Mouse (Mus musculus) intestine, embryonic 14.5 days (tissue): ENCODE measurements around the gene Snrk. TPM values are rescaled to one million over a fixed set of nuclear protein-coding genes. Genes with fewer than 3 reads are reported as not detected.

ENCODE experiments used
- ATAC-seq: fragments of 200-750 bp; cut with Nextera tagmentation; replicated peaks from 2 replicates; pipeline ENCODE4 v1.8.0; 2017; ENCODE audit warnings: low read depth, moderate number of reproducible peaks, moderate TSS enrichment, moderate library complexity; ENCODE audit not compliant: low FRiP score, low TSS enrichment
- DNase-seq: peaks from one replicate; pipeline ENCODE4 v3.0.0-alpha.2; 2018; ENCODE audit warnings: low spot score
- H3K27ac ChIP-seq: fragments of 300-500 bp; sonication (generic); 2 replicates; pipeline ENCODE4 v1.5.1; 2014; ENCODE audit warnings: low read depth, mild to moderate bottlenecking, control low read depth
- H3K27me3 ChIP-seq: fragments of 300-500 bp; sonication (generic); replicated peaks from 2 replicates; pipeline ENCODE4 v1.6.1; 2014; ENCODE audit warnings: low read length, control low read depth; ENCODE audit not compliant: control insufficient read depth, insufficient read depth
- H3K36me3 ChIP-seq: fragments of 300-500 bp; sonication (generic); 2 replicates; pipeline ENCODE4 v1.6.1; 2014; ENCODE audit warnings: low read length, control low read depth; ENCODE audit not compliant: control insufficient read depth, insufficient read depth
- H3K4me1 ChIP-seq: fragments of 300-500 bp; sonication (generic); replicated peaks from 2 replicates; pipeline ENCODE4 v1.6.1; 2014; ENCODE audit warnings: low read length, control low read depth, mixed read lengths; ENCODE audit not compliant: control insufficient read depth, insufficient read depth
- H3K4me2 ChIP-seq: fragments of 300-500 bp; sonication (generic); 2 replicates; pipeline ENCODE4 v1.6.1; 2014; ENCODE audit warnings: low read length
- H3K4me3 ChIP-seq: fragments of 300-500 bp; sonication (generic); 2 replicates; pipeline ENCODE4 v1.5.1; 2014; ENCODE audit warnings: low read depth, low read length, control low read depth, mixed read lengths
- H3K9ac ChIP-seq: fragments of 300-500 bp; sonication (generic); 2 replicates; pipeline ENCODE4 v1.6.1; 2014; ENCODE audit warnings: mild to moderate bottlenecking, low read length
- H3K9me3 ChIP-seq: fragments of 300-500 bp; sonication (generic); 2 replicates; pipeline ENCODE4 v1.6.1; 2016; ENCODE audit warnings: low read length, control low read depth; ENCODE audit not compliant: control insufficient read depth
- WGBS: fragments of 180-500 bp; shearing (Covaris S2); extraction: QIAGEN DNeasy Blood & Tissue Kit; methylation state at CpG from one replicate; pipeline ENCODE4 v1.1.7; 2014; 5-methylcytosine and 5-hydroxymethylcytosine counted together
- polyA plus RNA-seq: library from polyadenylated mRNA; unstranded; fragments of >200 nt; fragmentation: Nextera tagmentation; extraction: Ambion mirVana; gene quantifications from 2 replicates; pipeline ENCODE4 v1.2.1, GENCODE M21; 2014

The Snrk gene
- polyA plus RNA-seq, 1 experiment from 2014 or later: 38.3 TPM

DNA sequence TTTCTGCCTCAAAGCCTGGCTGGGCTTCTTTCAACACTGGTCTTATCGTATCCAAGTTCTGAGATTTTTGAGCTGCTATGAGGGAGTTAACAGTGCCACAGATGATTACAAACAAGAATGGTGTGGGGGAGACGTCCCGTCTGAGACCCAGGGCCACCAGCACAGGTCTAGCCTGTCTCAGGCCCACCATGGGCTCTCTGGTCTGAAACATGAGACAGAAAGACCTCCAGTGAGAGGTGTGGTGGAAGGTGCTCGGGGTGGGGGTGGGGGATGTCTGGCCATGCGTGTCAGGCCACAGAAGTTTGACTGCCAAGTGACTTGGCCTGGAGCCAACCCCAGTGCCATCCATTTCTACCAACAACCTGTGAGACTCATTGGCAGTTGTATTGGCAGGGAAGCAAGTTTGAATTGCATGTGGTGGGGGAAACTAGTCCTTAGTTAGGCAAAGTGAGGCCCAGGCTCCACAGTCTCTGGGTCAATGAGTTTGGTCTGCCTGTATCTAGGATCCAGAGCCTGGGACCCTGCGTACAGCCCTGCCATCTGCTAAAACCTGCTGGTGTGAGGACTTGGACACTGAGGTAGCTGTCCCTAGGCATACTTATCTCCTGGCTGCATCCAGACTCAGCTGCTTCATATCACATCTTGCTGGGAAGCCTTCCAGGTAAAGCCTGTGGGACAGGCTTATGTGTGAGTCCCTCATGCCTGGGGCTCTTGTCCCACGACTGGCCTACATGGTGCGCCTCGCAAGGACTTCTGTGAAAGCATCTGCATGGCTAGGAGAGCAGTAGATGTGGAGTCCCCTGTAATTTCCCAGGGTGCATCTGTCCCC is 56.6 kb downstream of the Snrk start:
- no peak for ATAC-seq
- Histone ChIP-seq H3K4me1 (peaks cover 11% of the 10 kb centered on the region), H3K27me3 (no peaks in the 10 kb centered on the region), H3K36me3 (peaks cover 15% of the 10 kb centered on the region), H3K4me3 (no peak overlapping the region), H3K9me3 (no peaks in the 10 kb centered on the region), H3K9ac (no peak overlapping the region), H3K27ac (no peak overlapping the region), H3K4me2 (no peak overlapping the region)
- no peak for DNase-seq
- WGBS: 82% methylated on average over 9 of the region's 9 CpGs

DNA sequence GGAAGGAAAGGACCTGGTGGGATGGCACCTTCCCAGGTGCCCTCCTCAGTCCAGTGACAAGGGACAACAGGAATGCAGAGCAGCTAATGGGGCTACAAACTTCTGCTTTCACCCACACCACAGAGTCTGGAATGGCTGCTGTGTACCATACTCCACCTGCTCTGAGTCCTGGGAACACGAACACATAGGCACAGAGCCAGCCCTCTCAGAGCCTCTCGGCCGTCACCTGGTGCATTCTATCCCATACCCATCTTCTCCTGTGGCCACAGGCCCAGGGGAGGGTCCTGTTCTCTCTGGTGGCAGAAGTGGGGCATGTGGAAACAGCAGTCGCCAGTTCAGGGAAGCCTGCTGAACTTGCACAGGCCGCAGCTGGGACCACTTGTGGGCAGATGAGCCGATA is 57.7 kb downstream of the Snrk start:
- DNase-seq (no peak), ATAC-seq (no peak)
- Histone ChIP-seq H3K4me1 (peaks cover 20% of the 10 kb centered on the region), H3K9me3 (no peaks in the 10 kb centered on the region), H3K4me3 (no peak overlapping the region), H3K9ac (no peak overlapping the region), H3K4me2 (no peak overlapping the region), H3K27ac (no peak overlapping the region), H3K36me3 (peaks cover 12% of the 10 kb centered on the region), H3K27me3 (no peaks in the 10 kb centered on the region)
- 91% methylated on average over 6 of the region's 6 CpGs for WGBS

DNA sequence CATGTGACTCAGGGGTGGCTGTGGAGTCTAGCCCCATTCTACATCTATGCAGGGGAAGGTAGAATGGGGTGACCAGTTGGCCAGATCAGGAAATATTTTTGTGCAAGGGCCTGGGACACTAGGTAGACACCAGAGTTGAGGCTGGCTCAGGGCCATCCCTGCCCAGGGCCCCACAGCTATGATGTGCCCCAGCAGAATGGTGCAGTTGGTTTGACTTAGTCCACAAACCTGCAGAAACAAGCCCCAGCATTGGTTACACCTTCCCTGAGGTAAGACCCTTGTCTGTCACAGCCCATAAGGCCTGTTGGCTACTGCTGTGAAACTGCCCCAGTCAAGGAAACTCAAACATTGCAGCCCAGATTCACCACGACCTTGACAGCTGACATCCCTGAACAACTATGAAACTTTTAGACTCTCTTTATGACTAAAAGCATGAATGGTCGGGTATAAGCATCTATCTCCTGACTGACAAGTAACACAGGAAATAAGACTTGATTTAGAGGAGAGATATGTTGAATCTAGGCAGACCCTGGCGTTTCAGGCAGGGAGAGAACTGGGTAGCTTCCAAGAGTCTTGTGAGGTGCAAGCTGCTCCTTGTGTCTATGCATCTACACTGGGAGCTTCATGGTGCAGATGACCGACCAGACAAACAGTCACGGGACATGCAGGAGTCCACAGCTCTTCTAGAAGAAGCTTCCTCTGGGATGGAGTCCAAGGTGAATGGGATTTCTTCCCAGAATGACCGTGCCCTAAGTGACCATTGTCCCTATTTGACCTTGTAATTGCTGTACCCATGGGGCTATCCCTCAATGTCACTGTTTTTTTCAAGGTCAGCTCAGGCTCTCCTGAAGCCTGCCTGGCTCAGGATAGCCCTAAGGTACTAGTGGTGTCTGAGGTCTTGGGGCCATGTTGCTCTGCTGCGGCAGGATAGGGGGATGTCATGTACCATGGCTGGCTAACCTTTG is 60.5 kb downstream of the Snrk start:
- no peak for ATAC-seq
- H3K27me3 ChIP-seq: no peaks in the 10 kb centered on the region
- H3K4me1 ChIP-seq: peaks cover 20% of the 10 kb centered on the region
- no peak overlapping the region for H3K4me3 ChIP-seq
- H3K27ac ChIP-seq: no peak overlapping the region; the same call in 1 of the 2 replicates
- H3K4me2 ChIP-seq: no peak overlapping the region
- DNase-seq: no peak
- H3K9me3 ChIP-seq: no peaks in the 10 kb centered on the region
- H3K9ac ChIP-seq: no peak overlapping the region
- peaks cover 4% of the 10 kb centered on the region; the same call in 1 of the 2 replicates for H3K36me3 ChIP-seq
- 77% methylated on average over 7 of the region's 7 CpGs for WGBS

DNA sequence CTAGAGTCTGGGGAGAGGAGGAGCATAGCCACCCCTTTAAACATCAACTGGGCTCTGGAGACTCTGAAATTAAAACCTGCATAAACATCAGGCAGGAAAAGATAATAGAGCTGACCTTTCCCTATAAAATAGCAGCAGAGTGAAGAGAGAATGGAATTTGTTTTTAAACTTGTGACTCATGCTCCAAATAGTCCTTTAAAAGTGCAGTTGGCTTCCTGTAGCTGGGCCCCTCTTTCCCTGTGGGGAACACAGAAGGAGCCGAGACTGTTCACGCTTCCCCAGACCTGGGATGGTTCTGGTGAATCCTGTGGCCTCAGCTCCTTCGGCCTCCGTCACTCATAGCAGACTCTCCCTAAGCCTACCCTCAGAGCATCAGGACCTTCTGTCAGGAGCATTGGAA is 61.4 kb downstream of the Snrk start:
- ATAC-seq (no peak), DNase-seq (no peak)
- Histone ChIP-seq H3K4me3 (no peak overlapping the region), H3K27me3 (no peaks in the 10 kb centered on the region), H3K27ac (peak overlapping the region; percentile 8), H3K9me3 (no peaks in the 10 kb centered on the region), H3K9ac (no peak overlapping the region), H3K4me2 (0 out of 2 replicates have a peak overlapping the region, but pooled peaks have one; percentile 1), H3K36me3 (peaks cover 4% of the 10 kb centered on the region; the same call in 1 of the 2 replicates), H3K4me1 (peaks cover 20% of the 10 kb centered on the region)
- WGBS: 41% methylated on average over 4 of the region's 4 CpGs

DNA sequence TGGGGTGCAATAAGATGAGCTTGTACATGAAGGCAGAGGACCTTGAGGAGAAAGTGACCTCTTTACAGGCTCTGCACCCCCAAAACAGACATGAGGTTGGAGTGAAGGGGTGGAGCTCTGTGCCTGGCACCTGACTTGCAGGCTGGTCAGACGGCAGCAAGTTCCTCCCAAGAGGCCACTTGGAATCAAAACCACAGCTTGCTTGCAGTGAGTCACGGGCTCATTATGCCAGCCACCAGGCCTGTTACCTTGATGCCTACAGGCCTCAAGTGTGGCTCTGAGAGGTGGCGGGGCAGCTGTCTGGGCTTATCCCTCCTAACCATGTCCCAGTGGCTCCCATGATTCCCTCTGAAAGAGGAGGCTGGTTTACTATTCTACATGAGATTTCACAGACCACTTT is 63.0 kb downstream of the Snrk start:
- H3K4me2 ChIP-seq: no peak overlapping the region
- no peak overlapping the region for H3K27ac ChIP-seq
- ATAC-seq: no peak
- WGBS: 84% methylated on average over 3 of the region's 3 CpGs
- H3K27me3 ChIP-seq: no peaks in the 10 kb centered on the region
- DNase-seq: no peak
- H3K36me3 ChIP-seq: peaks cover 4% of the 10 kb centered on the region; the same call in 1 of the 2 replicates
- no peak overlapping the region for H3K9ac ChIP-seq
- H3K4me3 ChIP-seq: no peak overlapping the region
- no peaks in the 10 kb centered on the region for H3K9me3 ChIP-seq
- H3K4me1 ChIP-seq: peaks cover 20% of the 10 kb centered on the region

DNA sequence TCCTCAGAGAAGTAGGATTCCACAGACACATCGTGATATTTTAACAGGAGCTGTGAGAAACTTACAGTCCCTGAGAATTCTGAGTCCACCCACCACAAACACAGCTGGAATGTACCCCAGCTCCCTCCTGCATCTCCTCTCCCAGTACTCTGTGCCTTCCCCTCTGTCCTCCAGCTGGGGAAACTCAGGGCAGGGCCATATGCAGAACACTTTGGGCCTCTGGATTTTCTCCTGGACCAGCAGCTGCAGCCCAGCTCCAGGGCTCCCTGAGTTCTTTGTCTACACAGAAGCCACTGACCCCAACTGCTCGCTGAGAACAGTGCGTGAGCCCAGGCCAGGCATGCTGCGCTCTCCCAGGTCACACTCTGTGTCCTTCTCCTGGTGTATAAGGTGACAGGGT is 66.0 kb downstream of the Snrk start:
- WGBS: 58% methylated on average over 4 of the region's 4 CpGs
- H3K9ac ChIP-seq: no peak overlapping the region
- H3K36me3 ChIP-seq: no peaks in the 10 kb centered on the region
- peak overlapping the region; percentile 7; the same call in 1 of the 2 replicates for H3K27ac ChIP-seq
- H3K4me2 ChIP-seq: no peak overlapping the region
- H3K4me3 ChIP-seq: no peak overlapping the region
- H3K9me3 ChIP-seq: no peaks in the 10 kb centered on the region
- no peak for DNase-seq
- H3K4me1 ChIP-seq: peaks cover 20% of the 10 kb centered on the region
- ATAC-seq: peak; percentile 50; the same call in 1 of the 2 replicates
- no peaks in the 10 kb centered on the region for H3K27me3 ChIP-seq

DNA sequence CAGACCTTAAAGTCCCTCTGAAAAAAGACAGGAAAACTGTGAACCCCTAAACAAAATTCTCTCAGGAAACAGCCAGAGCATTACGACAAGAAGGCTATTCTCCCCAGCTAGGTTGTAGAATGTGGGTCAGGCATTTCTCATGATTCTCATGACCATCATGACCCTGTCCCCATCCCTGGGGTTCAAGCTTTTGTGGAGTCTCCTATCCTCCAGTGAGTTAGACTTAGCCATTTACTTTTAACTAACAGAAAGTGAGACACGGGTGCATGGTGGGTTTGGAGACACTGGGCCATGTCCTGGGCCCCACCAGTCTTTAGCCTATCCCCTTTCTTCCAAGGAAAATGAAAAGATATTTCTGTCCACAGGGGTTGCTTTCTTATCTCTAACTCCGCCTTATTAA is 67.3 kb downstream of the Snrk start:
- WGBS: 82% methylated on average over 3 of the region's 3 CpGs
- H3K4me3 ChIP-seq: no peak overlapping the region
- no peak overlapping the region for H3K27ac ChIP-seq
- DNase-seq: no peak
- H3K36me3 ChIP-seq: no peaks in the 10 kb centered on the region
- no peak overlapping the region for H3K4me2 ChIP-seq
- ATAC-seq: no peak; the same call in 1 of the 2 replicates
- no peaks in the 10 kb centered on the region for H3K9me3 ChIP-seq
- H3K27me3 ChIP-seq: no peaks in the 10 kb centered on the region
- no peak overlapping the region for H3K9ac ChIP-seq
- 0 out of 2 replicates have a peak, but pooled peaks cover 9% of the 10 kb centered on the region for H3K4me1 ChIP-seq

DNA sequence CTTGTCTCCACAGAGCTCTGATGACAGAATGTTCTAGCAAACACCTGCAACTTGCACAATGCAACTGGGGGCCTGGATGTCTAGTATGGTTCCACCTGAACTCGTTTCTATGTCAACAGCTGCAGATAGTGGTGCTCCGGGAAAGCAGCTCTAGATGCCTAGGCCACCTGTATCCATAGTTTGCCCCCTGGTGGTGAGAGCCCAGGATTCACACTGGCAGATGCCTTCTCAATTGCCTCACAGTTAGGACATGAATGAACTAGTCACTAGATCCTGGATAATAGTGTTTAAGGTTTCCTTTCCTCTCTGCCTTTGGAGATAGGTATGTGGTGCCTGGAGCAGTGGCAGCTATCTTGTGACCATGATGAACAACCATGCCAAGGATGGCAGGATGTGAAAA is 68.0 kb downstream of the Snrk start:
- Histone ChIP-seq H3K4me3 (no peak overlapping the region), H3K4me1 (0 out of 2 replicates have a peak, but pooled peaks cover 6% of the 10 kb centered on the region), H3K27ac (no peak overlapping the region), H3K36me3 (no peaks in the 10 kb centered on the region), H3K9me3 (no peaks in the 10 kb centered on the region), H3K9ac (no peak overlapping the region), H3K4me2 (no peak overlapping the region), H3K27me3 (no peaks in the 10 kb centered on the region)
- peak; percentile 56; the same call in 1 of the 2 replicates for ATAC-seq
- 13% methylated on average over 2 of the region's 2 CpGs for WGBS
- peak; percentile 87 for DNase-seq
